Mouse (Mus musculus): ENCODE results near the gene Cdc20.
A peak's percentile ranks its signal among the peaks of the same experiment; 100 is the strongest.

The Cdc20 gene

GRCm38 (mm10) chr4:118417112-118417797, 19.9 kb downstream of the Cdc20 start:
- DNase-seq (ENCODE audit: low read depth, low spot score) = no peak

GRCm38 (mm10) chr4:118416329-118416728, 20.8 kb downstream of the Cdc20 start:
- DNase-seq (ENCODE audit: low read depth, low spot score) = no peak

GRCm38 (mm10) chr4:118415779-118416178, 21.4 kb downstream of the Cdc20 start:
- no peak for DNase-seq (ENCODE audit: low read depth, low spot score)

- DNase-seq (ENCODE audit: low read depth, low spot score) = no peak
Observed at GRCm38 (mm10) chr4:118413553-118413952, 23.6 kb downstream of the Cdc20 start.

GRCm38 (mm10) chr4:118410871-118411270, 26.3 kb downstream of the Cdc20 start:
- DNase-seq (ENCODE audit: low read depth, low spot score) = no peak

- DNase-seq (ENCODE audit: low read depth, low spot score) = peak; percentile 94
Observed at GRCm38 (mm10) chr4:118409142-118409900, 27.8 kb downstream of the Cdc20 start, which contains the start of the genes Szt2 and Med8. Gene Szt2, minus strand, starts transcription at chr4:118409273. Gene Med8, plus strand, starts transcription at chr4:118409337.

- no peak for DNase-seq (ENCODE audit: low read depth, low spot score)
Observed at GRCm38 (mm10) chr4:118402701-118403100, 34.5 kb downstream of the Cdc20 start.

- DNase-seq (ENCODE audit: low read depth, low spot score) = no peak
Observed at GRCm38 (mm10) chr4:118401918-118402317, 35.2 kb downstream of the Cdc20 start.

- DNase-seq (ENCODE audit: low read depth, low spot score) = no peak
Observed at GRCm38 (mm10) chr4:118401421-118401820, 35.7 kb downstream of the Cdc20 start.

GRCm38 (mm10) chr4:118398400-118398799, 38.8 kb downstream of the Cdc20 start:
- DNase-seq (ENCODE audit: low read depth, low spot score) = no peak

- DNase-seq (ENCODE audit: low read depth, low spot score) = no peak
Observed at GRCm38 (mm10) chr4:118396433-118396832, 40.7 kb downstream of the Cdc20 start.

GRCm38 (mm10) chr4:118395289-118395688, 41.9 kb downstream of the Cdc20 start:
- DNase-seq (ENCODE audit: low read depth, low spot score) = no peak

GRCm38 (mm10) chr4:118394505-118394904, 42.6 kb downstream of the Cdc20 start:
- no peak for DNase-seq (ENCODE audit: low read depth, low spot score)

GRCm38 (mm10) chr4:118390146-118390545, 47.0 kb downstream of the Cdc20 start:
- DNase-seq (ENCODE audit: low read depth, low spot score) = no peak

GRCm38 (mm10) chr4:118387316-118387715, 49.8 kb downstream of the Cdc20 start:
- no peak for DNase-seq (ENCODE audit: low read depth, low spot score)

GRCm38 (mm10) chr4:118383271-118383670, 53.9 kb downstream of the Cdc20 start:
- no peak for DNase-seq (ENCODE audit: low read depth, low spot score)
